ENCODE assay signal across 8 mouse cellular contexts in the genomic region with DNA sequence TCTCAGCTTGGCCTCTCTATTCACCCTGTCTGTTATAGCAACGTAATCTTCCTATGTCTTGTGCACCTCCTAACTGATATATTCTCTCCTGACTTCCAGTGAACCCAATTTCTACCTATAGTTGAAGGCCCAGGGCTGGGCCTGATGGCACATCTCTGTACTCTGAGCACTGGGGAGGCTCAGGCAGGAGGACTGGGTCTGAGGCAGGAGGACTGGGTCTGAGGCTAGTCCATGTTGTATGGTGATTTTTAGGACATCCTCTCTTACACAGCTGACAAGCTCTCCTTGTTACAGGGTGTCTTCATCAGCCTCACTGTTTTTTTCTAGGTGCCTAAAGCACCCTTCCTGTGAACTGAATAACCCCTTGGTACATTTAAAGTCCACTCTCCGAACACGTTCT. TPM values are rescaled to one million over a fixed set of nuclear protein-coding genes. Genes with fewer than 3 reads are reported as not detected.
DNase-seq lines count a peak whose midpoint lies in the region; ATAC-seq and TF ChIP-seq lines count a peak whose summit lies in the region.

No protein-coding gene starts in this region.

- no peaks in the 10 kb centered on the region for H3K9me3 ChIP-seq in CH12.LX (replicated peaks; ENCODE audit: low read length)

- intact Hi-C loops in gastrocnemius, adult 2 months (cut with DNase I) = no loop called here

- H3K36me3 ChIP-seq in CH12.LX (replicated peaks in 1 of 2; ENCODE audit: control insufficient read depth in 1 of 2, insufficient read depth in 1 of 2, low read length in 1 of 2) = peaks cover 5 to 9% of the 10 kb centered on the region in 2 experiments

- no peak for DNase-seq in gastrocnemius, adult 2 months
- DNase-seq in gastrocnemius, postnatal 25 days = no peak
- DNase-seq in CH12.LX (ENCODE audit: extremely low read depth) = no peak
- no peak for DNase-seq in thymus, postnatal 0 days (ENCODE audit: low spot score)
- no peak for DNase-seq in right cerebral cortex, adult 2 months (ENCODE audit: low spot score in 2 of 2)
- no peak for DNase-seq in ovary, postnatal 14 days (ENCODE audit: low spot score)

- dilution Hi-C loops in CH12.LX (cut with MboI; ENCODE audit: extremely low pct_ligation_motif_present, extremely low pct_unique_long_range_greater_than_20kb, low sequenced_read_pairs) = no loop called here

- H3K9ac ChIP-seq in CH12.LX (ENCODE audit: insufficient read depth, low read depth) = peak overlapping the region; percentile 98

- peak; percentile 7 for ATAC-seq in granulocyte monocyte progenitor cell, adult 5-6 weeks (replicated peaks; ENCODE audit: poor library complexity, severe bottlenecking)
- ATAC-seq in megakaryocyte-erythroid progenitor cell, adult 5-6 weeks (replicated peaks; ENCODE audit: low FRiP score, low TSS enrichment, poor library complexity, severe bottlenecking) = 0 out of 2 replicates have a peak, but pooled peaks have one; percentile 8

- peak overlapping the region; percentile 68 for H3K4me2 ChIP-seq in CH12.LX (ENCODE audit: insufficient read depth, low read depth, poor library complexity, severe bottlenecking)

- TF ChIP-seq POLR2A in CH12.LX (IDR thresholded peaks at IDR 0.05; ENCODE audit: low read depth, low read length) = no peak

- H3K4me3 ChIP-seq in gastrocnemius, adult 2 months = peak overlapping the region; percentile 99
- peak overlapping the region in 2 of 3 experiments; percentile 83 to 85 for H3K4me3 ChIP-seq in CH12.LX (replicated peaks in 1 of 3; ENCODE audit: low read depth in 2 of 3, low read length in 2 of 3, poor library complexity in 1 of 3)

- TF ChIP-seq RAD21 in CH12.LX (IDR thresholded peaks at IDR 0.05; ENCODE audit: low read depth, low read length) = no peak

- H3K27ac ChIP-seq in gastrocnemius, adult 2 months = peak overlapping the region; percentile 84
- no peak overlapping the region for H3K27ac ChIP-seq in CH12.LX (ENCODE audit: insufficient read depth, low read depth)

- H3K79me2 ChIP-seq in CH12.LX (replicated peaks; ENCODE audit: control insufficient read depth, extremely low read depth, insufficient read depth, poor library complexity, severe bottlenecking) = peaks cover 21% of the 10 kb centered on the region

- in situ Hi-C loops in CH12.LX (cut with MboI; ENCODE audit: low pct_ligation_motif_present, low pct_unique_long_range_greater_than_20kb, low sequenced_read_pairs) = no loop called here

- TF ChIP-seq CTCF in gastrocnemius, adult 2 months (IDR thresholded peaks at IDR 0.05) = no peak
- TF ChIP-seq CTCF in CH12.LX (conservative IDR thresholded peaks at IDR 0.05 in 1 of 2, IDR thresholded peaks at IDR 0.05 in 1 of 2; ENCODE audit: low read depth in 2 of 2, low read length in 2 of 2) = no peak

- H3K4me1 ChIP-seq in CH12.LX (ENCODE audit: control insufficient read depth in 1 of 2, insufficient read depth in 2 of 2) = peaks cover 2 to 14% of the 10 kb centered on the region in 2 experiments; a peak in 2 of 4 replicates

- H3K27me3 ChIP-seq in CH12.LX (replicated peaks) = no peaks in the 10 kb centered on the region

- TF ChIP-seq EP300 in CH12.LX (IDR thresholded peaks at IDR 0.05; ENCODE audit: low read length) = no peak

TF ChIP-seq in CH12.LX, 34 proteins besides CTCF, POLR2A, EP300 and RAD21:
- TF ChIP-seq NELFE (IDR thresholded peaks at IDR 0.05; ENCODE audit: low read depth, low read length) (no peak), ZC3H11A (IDR thresholded peaks at IDR 0.05; ENCODE audit: low read depth, low read length) (no peak), TBP (conservative IDR thresholded peaks at IDR 0.05; ENCODE audit: low read depth, low read length) (no peak), NRF1 (IDR thresholded peaks at IDR 0.05; ENCODE audit: low read depth, low read length) (no peak)

RNA-seq across cellular contexts. Expression of a gene that starts 0.5 kb away (rescaled TPM):
- total RNA-seq in gastrocnemius, adult 2 months (2021) = 10 to 100 TPM; 20.3 to 25.1 TPM
- 10 to 100 TPM; 15.8 to 17.2 TPM for total RNA-seq in gastrocnemius, postnatal 25 days (2021)
- total RNA-seq in CH12.LX (2012; rRNA removed) (38.7 and 51.6 TPM in 2 replicates), CH12.LX (2014; rRNA removed) (16.5 and 16.9 TPM in 2 replicates)
- polyA plus RNA-seq in CH12.LX (2012; ENCODE audit: insufficient read length, low read depth) = 18.9 and 22.1 TPM in 2 replicates
- 21.7 and 22.1 TPM in 2 replicates for total RNA-seq in granulocyte monocyte progenitor cell, adult 5-6 weeks (2014; fragmentation: Nextera tagmentation)
- total RNA-seq in granulocyte monocyte progenitor cell, adult 5-6 weeks (2017) = 24.0 and 25.8 TPM in 2 replicates
- 18.7 and 19.7 TPM in 2 replicates for total RNA-seq in megakaryocyte-erythroid progenitor cell, adult 5-6 weeks (2014; fragmentation: Nextera tagmentation)
- 13.7 and 15.8 TPM in 2 replicates for total RNA-seq in megakaryocyte-erythroid progenitor cell, adult 5-6 weeks (2017)
- polyA plus RNA-seq in thymus, postnatal 0 days (2015; fragmentation: Nextera tagmentation; extraction: Ambion mirVana) = 5.1 and 5.6 TPM in 2 replicates

RNA-seq across cellular contexts. Expression of a gene that starts 19.4 kb away (rescaled TPM):
- total RNA-seq in gastrocnemius, adult 2 months (2021) = 100 to 1,000 TPM; 127 to 130 TPM
- total RNA-seq in gastrocnemius, postnatal 25 days (2021) = 100 to 1,000 TPM in 1 of 2 experiments, 10 to 100 TPM in 1; 99.4 to 101 TPM
- 75.8 and 87.2 TPM in 2 replicates for total RNA-seq in CH12.LX (2012; rRNA removed)
- total RNA-seq in CH12.LX (2014; rRNA removed) = 117 and 152 TPM in 2 replicates
- 242 and 296 TPM in 2 replicates for polyA plus RNA-seq in CH12.LX (2012; ENCODE audit: insufficient read length, low read depth)
- 64.1 and 88.5 TPM in 2 replicates for total RNA-seq in granulocyte monocyte progenitor cell, adult 5-6 weeks (2014; fragmentation: Nextera tagmentation)
- total RNA-seq in granulocyte monocyte progenitor cell, adult 5-6 weeks (2017) = 220 and 249 TPM in 2 replicates
- 80.1 and 98.9 TPM in 2 replicates for total RNA-seq in megakaryocyte-erythroid progenitor cell, adult 5-6 weeks (2014; fragmentation: Nextera tagmentation)
- total RNA-seq in megakaryocyte-erythroid progenitor cell, adult 5-6 weeks (2017) = 275 and 333 TPM in 2 replicates
- 83.9 and 95.3 TPM in 2 replicates for polyA plus RNA-seq in thymus, postnatal 0 days (2015; fragmentation: Nextera tagmentation; extraction: Ambion mirVana)
